Mouse (Mus musculus) small intestine, adult 2 months (tissue): Measurements from ENCODE around the gene C9.

ENCODE experiments used
- CTCF ChIP-seq: fragments of 200-500 bp; IDR thresholded peaks from 2 replicates; pipeline ENCODE4 v1.5.1; 2012; ENCODE audit warnings: low read depth, mild to moderate bottlenecking, control low read depth, inconsistent platforms, low read length, moderate library complexity, mixed read lengths; ENCODE audit not compliant: insufficient replicate concordance, insufficient read length; ENCODE audit errors: extremely low read depth
- POLR2A ChIP-seq: fragments of 200-500 bp; IDR thresholded peaks from 2 replicates; pipeline ENCODE4 v1.6.1; 2012; ENCODE audit warnings: low read depth, mild to moderate bottlenecking, control low read depth, inconsistent platforms, low read length, moderate library complexity

DNA sequence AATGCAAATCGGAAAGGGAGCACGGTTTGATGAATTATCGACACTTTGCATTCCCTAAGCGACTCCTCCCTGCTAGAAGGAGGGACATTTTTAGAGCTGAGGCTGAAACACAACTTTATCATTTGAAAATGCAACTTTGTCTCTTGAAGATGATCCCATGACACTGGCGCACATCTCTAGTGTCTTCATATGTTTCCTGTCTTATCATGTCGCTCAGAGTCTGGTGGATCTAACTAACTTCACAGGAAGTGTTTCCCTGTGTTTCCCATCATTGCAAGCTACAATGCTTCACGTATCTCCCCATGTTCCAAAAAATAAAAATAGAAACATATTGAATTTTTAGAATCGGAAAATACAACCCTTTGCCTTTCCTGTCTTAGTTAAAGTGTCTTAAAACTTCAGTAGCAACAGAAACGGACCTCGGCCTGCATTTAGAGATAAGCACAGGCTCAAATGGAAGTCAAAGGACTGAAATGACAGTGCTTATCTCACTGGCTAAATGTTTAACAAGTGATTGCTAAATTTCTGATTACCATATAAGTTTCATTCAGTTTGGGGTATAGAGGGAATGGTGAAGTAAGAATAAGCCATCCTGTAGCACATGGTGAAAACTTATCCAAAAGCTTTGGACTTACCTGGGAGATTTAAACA is 75.5 kb downstream of the C9 start:
- TF ChIP-seq CTCF (no peak), POLR2A (no peak)
